Mouse (Mus musculus): ENCODE results near the gene Gpr83.

DNA sequence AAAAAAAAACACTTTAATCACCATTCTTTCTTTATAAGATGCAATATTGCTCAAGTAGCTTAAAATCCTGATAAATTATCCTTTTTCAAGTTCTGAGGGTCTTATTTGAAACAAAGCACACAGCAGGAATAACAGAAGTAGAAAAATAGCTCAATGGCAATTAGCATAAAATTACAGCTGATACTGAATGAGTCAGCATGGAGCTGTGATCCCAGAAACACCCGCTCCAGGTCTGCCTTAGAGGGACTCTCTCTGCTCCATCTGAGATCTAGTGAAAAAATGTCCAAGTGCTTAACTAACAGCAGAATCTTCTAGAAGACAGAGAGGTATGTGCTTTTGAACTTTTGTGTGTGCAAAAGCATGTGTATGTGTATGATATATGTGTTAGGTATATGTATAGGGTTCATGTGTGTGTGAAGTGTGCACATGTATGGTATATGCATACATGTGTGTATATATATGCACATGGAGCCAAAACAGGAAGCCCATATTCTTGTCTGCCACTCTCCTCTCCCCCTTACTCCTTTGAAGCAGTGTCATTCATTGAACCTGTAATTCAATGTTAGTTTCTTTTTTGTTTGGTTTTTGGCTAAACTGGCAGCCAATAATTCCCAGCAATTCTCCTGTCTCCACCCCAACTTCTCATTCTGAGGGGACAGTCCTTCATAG is 11.6 kb upstream of the Gpr83 start:
- TF ChIP-seq POLR2A (IDR thresholded peaks at IDR 0.05; ENCODE audit: borderline replicate concordance, low read depth, low read length), result no peak
- no peak for TF ChIP-seq CTCF (IDR thresholded peaks at IDR 0.05; ENCODE audit: low read depth, low read length)
